Mouse (Mus musculus) adipocyte (in vitro differentiated cells): Measurements from ENCODE around the gene Zfp281.

ENCODE experiments used
- DNase-seq: peaks from one replicate; pipeline ENCODE4 v3.0.0-alpha.2; 2016; ENCODE audit warnings: low spot score

Zfp281 gene

GRCm38 (mm10) chr1:136658456-136659227, 33.9 kb downstream of the Zfp281 start:
- DNase-seq: no peak

- DNase-seq: no peak
Observed at GRCm38 (mm10) chr1:136659337-136659736, 34.6 kb downstream of the Zfp281 start.

DNA sequence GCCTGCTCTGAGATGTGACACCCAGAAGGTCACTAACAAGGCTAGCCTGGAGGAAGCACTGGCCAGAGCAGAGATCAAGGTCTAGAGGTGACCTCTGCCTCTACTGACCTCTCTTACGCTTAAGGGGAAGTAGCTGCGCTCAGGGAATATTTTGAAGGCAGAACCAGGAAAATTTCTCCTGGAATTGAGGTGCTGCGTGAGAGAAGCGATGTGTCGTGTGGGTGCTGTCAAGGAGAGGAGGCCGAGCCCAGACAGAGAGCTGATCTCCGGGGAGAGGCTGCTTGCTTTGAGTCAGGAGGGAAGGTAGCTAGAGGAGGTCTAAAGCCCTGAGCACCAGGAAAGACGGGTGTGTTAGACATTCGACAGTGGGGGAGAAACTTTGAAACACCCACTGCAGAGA, 35.2 kb downstream of the Zfp281 start:
- no peak for DNase-seq

DNA sequence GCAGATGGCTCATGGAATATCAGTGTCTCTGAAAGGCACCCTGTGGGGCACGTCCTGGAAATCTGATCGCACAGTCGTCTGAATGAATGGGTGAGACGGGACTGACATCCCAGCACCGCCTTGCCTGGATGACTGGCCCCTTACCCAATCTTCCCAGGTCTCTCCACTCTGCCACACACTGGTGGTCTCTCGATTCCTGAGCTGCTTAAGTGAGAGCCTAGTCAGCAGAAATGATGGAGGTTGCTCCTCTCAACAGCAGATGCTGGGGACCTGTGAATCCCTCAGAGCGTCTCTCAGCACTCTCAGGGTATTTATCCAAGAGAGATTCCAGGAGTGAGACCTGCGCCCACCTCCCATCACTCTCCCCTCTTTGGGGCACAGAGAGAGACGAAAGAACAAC, 36.8 kb downstream of the Zfp281 start:
- no peak for DNase-seq

GRCm38 (mm10) chr1:136661939-136662563, 37.4 kb downstream of the Zfp281 start:
- no peak for DNase-seq

- DNase-seq: no peak
Observed at GRCm38 (mm10) chr1:136664921-136665582, 40.4 kb downstream of the Zfp281 start.

DNA sequence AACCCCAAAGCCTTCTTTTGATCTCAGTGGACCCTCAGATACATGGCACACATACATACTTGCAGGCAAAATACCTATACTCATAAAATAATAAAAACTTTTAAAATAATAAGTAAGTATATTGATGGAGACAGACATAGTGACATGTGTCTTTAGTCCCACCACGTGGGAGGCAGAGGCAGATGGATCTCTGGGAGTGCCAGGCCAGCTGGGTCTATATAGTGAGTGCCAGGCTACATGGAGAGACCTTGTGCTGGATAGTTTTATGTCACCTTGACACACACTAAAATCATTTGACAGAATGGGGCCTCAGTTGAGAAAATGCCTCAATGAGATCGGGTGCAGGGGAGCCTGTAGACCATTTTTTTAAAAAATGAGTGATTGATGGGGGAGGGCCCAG, 41.8 kb downstream of the Zfp281 start:
- no peak for DNase-seq

DNA sequence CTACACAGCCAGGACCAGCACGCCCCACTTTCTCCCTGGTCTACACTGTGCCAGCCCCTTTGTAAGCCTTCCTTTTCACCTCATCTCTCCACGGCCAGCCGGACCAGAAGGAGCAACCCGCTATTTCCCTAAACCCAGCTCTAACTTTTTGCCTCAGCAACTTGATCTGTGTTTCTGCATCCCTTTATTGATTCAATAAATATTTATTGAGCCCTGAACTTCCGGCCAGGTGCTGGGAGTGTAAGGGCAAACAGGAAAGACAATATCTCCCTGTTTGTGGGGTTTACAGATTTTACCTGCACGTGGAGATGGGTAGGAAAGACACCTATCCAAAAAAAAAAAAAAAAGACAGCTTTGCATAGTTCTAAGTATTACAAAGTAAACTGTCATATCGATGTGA, 45.2 kb downstream of the Zfp281 start:
- DNase-seq: no peak

DNA sequence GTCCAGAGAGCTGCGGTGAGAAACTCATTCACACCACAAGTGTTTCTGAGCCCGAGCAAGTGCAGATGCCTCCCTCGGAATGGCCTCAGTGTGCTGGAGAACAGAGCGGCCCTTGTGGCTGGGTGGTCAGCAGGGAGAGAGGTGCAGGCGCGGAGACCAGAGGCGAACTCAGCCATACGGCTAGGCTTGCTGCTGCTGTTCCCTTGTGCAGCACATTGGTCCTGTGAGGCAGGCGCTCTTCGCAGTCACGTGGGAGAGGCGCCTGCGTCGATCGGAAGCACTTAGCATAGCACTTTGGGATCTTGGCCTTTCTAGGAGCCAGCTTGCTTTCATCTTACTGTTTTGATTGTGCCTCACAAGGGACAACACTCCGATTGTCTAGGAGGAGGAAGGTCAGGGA, 45.7 kb downstream of the Zfp281 start:
- DNase-seq: no peak

DNA sequence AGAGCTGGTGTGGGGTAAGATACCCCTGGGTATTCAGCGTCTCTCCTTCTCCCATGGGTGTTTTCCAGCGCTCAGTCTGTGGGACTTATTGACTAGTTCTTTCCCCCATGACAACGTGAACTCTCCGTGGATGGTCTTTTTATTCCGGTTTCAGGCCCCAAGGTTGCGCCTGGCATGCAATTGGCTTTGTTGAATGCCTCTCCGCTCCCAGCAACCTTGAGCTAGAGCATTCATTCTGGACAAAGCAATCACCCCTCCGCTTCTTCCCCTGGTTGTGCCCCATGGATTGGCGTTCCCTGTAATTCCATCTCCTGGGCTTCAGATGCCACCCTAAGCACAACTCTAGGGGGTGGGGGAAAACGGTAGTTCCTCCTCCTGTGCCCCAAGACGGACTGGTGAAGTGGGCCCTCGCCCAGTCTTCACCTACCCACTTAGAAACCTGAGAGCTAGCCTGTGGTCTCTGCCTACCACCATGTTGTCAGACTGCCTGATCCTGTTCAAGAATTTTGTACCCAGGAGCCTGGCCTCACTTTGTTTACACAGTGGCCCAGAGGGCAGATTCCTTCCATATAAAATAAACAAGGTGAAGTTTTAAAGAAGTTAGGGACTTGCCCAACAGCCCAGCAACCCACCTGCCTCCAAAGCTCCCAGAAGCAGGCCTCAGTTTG, 47.2 kb downstream of the Zfp281 start:
- DNase-seq: no peak

- DNase-seq: no peak
Observed at GRCm38 (mm10) chr1:136672564-136672963, 47.9 kb downstream of the Zfp281 start.

DNA sequence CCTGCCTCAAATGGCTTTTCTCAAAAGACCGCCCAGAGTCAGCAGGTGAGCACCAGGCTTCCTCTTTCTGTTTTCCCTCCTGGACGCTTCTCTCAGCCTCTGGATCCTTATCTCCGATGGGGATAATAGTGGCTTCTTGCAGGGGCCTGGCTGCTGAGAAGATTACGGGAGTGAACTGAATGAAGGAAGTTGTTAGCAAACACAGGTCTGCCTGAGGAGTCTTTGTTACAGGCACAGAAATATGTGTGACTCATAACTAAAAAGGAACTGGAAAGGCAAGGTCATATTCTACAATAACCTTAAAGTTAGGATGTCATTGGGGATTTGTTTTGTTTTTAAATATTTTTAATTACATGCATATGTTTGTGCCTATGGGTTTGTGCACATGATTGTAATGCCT, 48.6 kb downstream of the Zfp281 start:
- DNase-seq: no peak

DNA sequence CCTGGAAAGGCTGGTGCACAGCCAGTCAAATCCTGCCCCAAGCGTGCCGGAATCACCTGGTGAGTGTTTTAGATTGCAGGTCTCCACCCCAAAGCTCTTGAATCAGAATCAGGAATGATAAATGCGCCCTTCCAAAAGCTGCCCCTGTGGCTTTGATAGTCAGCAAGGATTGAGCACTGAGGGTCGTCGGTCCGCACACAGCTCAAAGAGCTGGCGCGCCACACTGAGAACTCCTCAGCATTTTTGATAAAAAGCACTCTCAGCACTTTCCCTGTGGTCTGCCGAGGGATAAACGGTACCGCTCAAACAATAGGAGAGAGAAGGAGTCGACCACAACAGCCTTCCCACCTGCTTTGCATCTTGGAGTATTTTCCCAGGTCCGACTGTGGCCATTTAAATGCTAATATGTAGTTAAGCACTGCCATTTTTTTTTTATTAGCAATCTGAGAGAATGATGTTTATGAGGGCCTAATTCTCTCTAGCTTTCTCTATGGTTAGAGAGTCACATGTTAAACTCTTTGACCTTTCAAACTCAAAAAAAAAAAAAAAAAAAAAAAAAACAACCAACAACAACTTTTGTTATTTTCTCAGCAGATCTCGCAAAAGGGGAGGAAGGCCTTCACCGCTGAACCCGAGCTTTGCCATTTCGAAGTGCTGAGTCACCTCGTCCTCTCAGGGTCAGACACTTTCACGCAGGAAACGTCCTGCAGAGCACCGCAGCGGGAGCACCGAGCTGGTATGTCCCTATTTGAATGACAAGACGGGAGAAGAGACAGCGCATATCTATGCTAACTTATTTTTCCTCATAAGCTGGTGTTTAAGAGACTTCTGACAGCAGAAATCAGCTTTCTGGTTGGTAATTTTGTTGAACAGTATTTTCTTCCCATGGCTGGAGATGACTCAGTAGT, 50.1 kb downstream of the Zfp281 start:
- no peak for DNase-seq

DNA sequence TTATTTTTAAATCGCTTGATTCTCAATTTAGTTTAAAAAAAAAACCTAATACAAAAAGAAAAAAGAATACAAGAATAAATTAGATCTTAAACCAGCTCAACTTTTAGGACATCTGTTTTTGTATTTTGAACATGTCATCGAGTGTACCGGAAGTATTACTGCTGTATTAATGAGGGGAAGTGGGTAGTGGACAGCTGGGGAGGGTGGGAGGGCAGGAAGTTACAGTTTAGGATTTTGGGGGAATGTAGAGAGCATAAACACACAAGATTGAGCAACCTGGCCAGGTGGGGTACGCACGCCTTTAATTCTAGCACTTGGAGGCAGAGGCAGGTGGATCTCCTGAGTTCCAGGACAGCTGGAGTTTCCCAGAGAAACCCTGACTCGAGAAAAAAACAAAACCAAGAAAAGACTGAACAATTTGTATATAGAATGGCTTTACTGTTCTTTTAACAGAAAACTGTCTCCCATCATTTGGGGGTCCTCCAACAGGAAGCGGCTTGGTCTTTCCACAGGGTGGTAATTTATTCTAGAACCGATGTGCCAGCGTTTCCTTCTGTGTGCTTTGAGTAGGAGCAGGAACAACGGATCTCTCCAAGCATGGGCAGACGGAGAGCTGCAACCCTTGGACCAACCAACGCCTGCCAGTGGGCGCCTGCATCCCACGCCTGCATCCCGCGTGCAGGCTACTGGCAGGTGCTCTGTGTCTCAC, 51.2 kb downstream of the Zfp281 start:
- no peak for DNase-seq

GRCm38 (mm10) chr1:136676445-136676755, 51.7 kb downstream of the Zfp281 start:
- DNase-seq: no peak

DNA sequence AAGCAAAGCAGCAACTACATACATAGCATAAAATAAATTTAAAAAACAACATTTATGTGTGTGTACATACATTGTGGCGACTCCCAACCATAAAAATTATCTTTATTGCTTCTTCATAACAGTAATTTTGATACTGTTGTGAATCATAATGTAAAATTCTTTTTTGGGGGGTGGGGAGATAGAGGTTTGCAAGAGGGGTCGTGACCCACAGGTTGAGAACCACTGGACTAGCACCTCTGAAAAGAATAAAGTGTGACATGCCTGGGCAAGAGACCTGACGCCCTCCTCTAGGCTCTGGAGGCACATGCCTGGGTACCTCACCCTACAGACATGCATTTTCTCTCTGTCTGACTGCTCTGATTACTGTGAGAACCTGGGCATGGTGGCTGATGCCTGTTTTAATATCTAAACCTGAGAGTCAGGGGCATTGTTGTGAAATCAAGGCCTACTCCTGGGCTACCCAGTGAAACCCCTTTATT, 53.2 kb downstream of the Zfp281 start:
- DNase-seq: no peak

DNA sequence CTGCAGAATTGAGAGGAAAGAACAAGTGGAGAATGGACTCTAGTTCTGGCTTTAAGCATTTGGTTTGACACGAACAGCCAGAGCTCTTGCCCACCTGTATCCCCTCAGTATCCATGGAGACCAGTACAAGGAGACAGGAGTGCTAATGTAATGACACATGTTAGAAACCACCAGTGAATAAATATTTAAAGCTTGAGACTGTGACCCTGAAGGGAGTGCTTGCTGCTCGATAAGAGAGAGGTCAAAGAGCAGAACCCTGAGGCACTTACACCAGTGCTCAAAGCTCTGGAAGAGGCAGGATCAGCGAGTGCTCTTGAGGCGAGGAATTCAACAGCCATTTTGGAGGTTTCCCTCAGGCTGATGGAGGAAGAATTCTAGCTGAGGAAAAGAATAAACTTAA, 54.1 kb downstream of the Zfp281 start:
- no peak for DNase-seq
